Mouse (Mus musculus) layer of hippocampus, adult 8-10 months (tissue): ENCODE data around the gene Bfar. TPM values are rescaled to one million over a fixed set of nuclear protein-coding genes. Genes with fewer than 3 reads are reported as not detected.
"Not testable (repeated sequence)": the region's sequence is repeated elsewhere in the genome, so short reads cannot be mapped to it uniquely, and the experiment has no call there.

Experiments used
- DNase-seq, 2 experiments: peaks; one replicate each; pipeline ENCODE4 v3.0.0; 2022; ENCODE audit warnings: low spot score in 2 of 2
- total RNA-seq, 4 experiments: library from RNA; stranded (reverse); gene quantifications; 2 replicates each; pipeline ENCODE4 v1.2.4; 2022

The Bfar gene
- total RNA-seq, 4 experiments from 2014 or later: 36.8 to 44.7 (median 42.0) TPM

GRCm38 (mm10) chr16:13716821-13717553, 45.3 kb downstream of the Bfar start:
- no peak for DNase-seq

- no peak for DNase-seq
Observed at GRCm38 (mm10) chr16:13722937-13723336, 51.3 kb downstream of the Bfar start.

- DNase-seq: no peak
Observed at GRCm38 (mm10) chr16:13727811-13728335, 56.2 kb downstream of the Bfar start.

GRCm38 (mm10) chr16:13729428-13729827, 57.8 kb downstream of the Bfar start:
- no peak for DNase-seq

GRCm38 (mm10) chr16:13730285-13731255, 58.9 kb downstream of the Bfar start, which contains the start of gene Pla2g10:
Gene Pla2g10, minus strand, starts transcription at chr16:13730983.
- DNase-seq: no peak

- no peak for DNase-seq
Observed at GRCm38 (mm10) chr16:13732786-13733185, 61.1 kb downstream of the Bfar start.

- peak; percentile 37 to 80 for DNase-seq
Observed at GRCm38 (mm10) chr16:13733518-13734137, 62.0 kb downstream of the Bfar start.

GRCm38 (mm10) chr16:13735977-13736376, 64.3 kb downstream of the Bfar start:
- no peak for DNase-seq

- not testable (repeated sequence) for DNase-seq
Observed at GRCm38 (mm10) chr16:13739044-13739443, 67.4 kb downstream of the Bfar start.

- no peak for DNase-seq
Observed at GRCm38 (mm10) chr16:13740844-13741243, 69.2 kb downstream of the Bfar start.

- no peak for DNase-seq
Observed at GRCm38 (mm10) chr16:13747708-13748107, 76.0 kb downstream of the Bfar start.

- no peak for DNase-seq
Observed at GRCm38 (mm10) chr16:13748124-13748523, 76.5 kb downstream of the Bfar start.

GRCm38 (mm10) chr16:13748813-13749212, 77.2 kb downstream of the Bfar start:
- DNase-seq: not testable (repeated sequence)

GRCm38 (mm10) chr16:13749306-13749705, 77.6 kb downstream of the Bfar start:
- no peak for DNase-seq

- no peak for DNase-seq
Observed at GRCm38 (mm10) chr16:13749981-13750380, 78.3 kb downstream of the Bfar start.

- no peak for DNase-seq
Observed at GRCm38 (mm10) chr16:13750626-13751025, 79.0 kb downstream of the Bfar start.

Other genes starting within 250 kb of the Bfar start
- gene Parn, start 3.7 kb upstream of the Bfar start, total RNA-seq: 10 to 100 TPM; 24.0 to 30.4 (median 30.0) TPM
- 1 to 10 TPM; 3.8 to 6.5 (median 5.9) TPM for gene 3110001I22Rik, start 71 bp downstream of the Bfar start, total RNA-seq
- not detected for gene Pla2g10, start 59.1 kb downstream of the Bfar start, total RNA-seq
- gene Rrn3, start 108.8 kb downstream of the Bfar start, total RNA-seq: 10 to 100 TPM; 44.5 to 57.4 (median 51.1) TPM
- gene Ntan1, start 147.0 kb downstream of the Bfar start, total RNA-seq: 10 to 100 TPM; 90.5 to 94.1 (median 92.2) TPM
- gene Pdxdc1, start 231.3 kb downstream of the Bfar start, total RNA-seq: 10 to 100 TPM; 72.3 to 79.6 (median 74.5) TPM
- 10 to 100 TPM; 74.4 to 77.8 (median 75.4) TPM for gene Mpv17l, start 231.3 kb downstream of the Bfar start, total RNA-seq